Mouse (Mus musculus) heart, adult 2 months (tissue): Measurements from ENCODE around the gene Lhfpl2.
A peak's percentile ranks its signal among the peaks of the same experiment; 100 is the strongest.

ENCODE experiments used
- CTCF ChIP-seq: fragments of 200-600 bp; IDR thresholded peaks from 2 replicates; pipeline ENCODE4 v1.8.1; 2022; ENCODE audit warnings: antibody characterized with exemption, mild to moderate bottlenecking, moderate library complexity
- EP300 ChIP-seq: fragments of 200-500 bp; IDR thresholded peaks from 2 replicates; pipeline ENCODE4 v1.6.1; 2011; ENCODE audit warnings: low read depth, low read length, control low read depth; ENCODE audit not compliant: insufficient read depth
- POLR2A ChIP-seq: fragments of 200-500 bp; IDR thresholded peaks from 2 replicates; pipeline ENCODE4 v1.6.1; 2011; ENCODE audit warnings: mild to moderate bottlenecking, low read depth, low read length, control low read depth; ENCODE audit not compliant: insufficient read depth

DNA sequence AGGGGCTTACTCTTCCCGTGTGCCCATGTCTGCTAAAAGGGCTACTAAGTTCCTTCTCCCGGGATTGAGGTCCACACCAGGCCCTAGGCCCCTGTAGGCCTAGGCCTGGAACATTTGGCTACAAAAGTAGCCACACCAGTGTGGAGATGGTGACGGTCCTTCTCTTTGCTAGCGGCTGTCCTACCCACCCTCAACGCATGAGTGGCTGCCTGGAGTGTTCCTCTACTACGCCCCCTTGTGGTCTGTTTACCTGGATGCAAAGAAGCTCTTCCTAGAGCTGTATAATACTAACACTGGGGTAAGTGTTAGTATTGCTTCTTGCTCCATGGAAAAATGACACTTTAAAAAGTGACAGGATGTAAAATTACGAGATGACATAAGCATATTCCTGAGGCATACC is 119.6 kb downstream of the Lhfpl2 start:
- no peak for TF ChIP-seq POLR2A
- peak; percentile 64 for TF ChIP-seq CTCF
- no peak for TF ChIP-seq EP300
